ENCODE assay signal across 13 mouse cellular contexts in the genomic region with DNA sequence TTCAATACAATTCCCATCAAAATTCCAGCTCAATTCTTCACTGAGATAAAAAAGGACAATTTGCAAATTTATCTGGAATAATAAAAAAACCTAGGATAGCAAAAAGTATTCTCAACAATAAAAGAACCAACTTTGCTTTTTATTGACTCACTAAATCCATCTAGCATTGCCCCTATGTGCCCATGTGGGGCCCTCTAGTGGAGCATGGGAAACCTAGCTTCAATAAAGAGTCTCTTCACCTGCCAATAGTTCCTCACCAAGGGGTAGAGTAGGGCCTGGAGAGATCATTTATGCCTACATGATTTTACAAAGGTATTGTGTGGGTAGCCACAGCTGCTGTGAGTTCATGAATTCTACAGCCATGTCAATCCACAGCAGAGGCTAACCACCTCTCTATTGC.
A peak's percentile ranks its signal among the peaks of the same experiment; 100 is the strongest.
DNase-seq lines count a peak whose midpoint lies in the region; ATAC-seq and TF ChIP-seq lines count a peak whose summit lies in the region.
"Had no signal": no experiment of that assay in that cellular context is flagged by ENCODE, and none has a peak within 500 bp of the region (broad histone marks: within the 10 kb centered on the region; RNA-seq: fewer than 3 reads in every experiment).

No protein-coding gene starts in this region.

- no peaks in the 10 kb centered on the region for H3K9me3 ChIP-seq in midbrain, postnatal 0 days (ENCODE audit: low read length)
- H3K9me3 ChIP-seq in midbrain, embryonic 15.5 days, result no peaks in the 10 kb centered on the region
- H3K9me3 ChIP-seq: stomach, embryonic 15.5 days had no signal

- TF ChIP-seq CTCF in gastrocnemius, adult 2 months (IDR thresholded peaks at IDR 0.05), result peak; percentile 39
- peak; percentile 45 for TF ChIP-seq CTCF in midbrain, postnatal 0 days (IDR thresholded peaks at IDR 0.05)

- no peak for ATAC-seq in midbrain, postnatal 0 days (ENCODE audit: low FRiP score)
- ATAC-seq in midbrain, embryonic 15.5 days (replicated peaks), result no peak
- no peak for ATAC-seq in erythroid progenitor cell, adult 5-6 weeks (replicated peaks; ENCODE audit: low FRiP score, poor library complexity, severe bottlenecking)

- H3K4me3 ChIP-seq in gastrocnemius, adult 2 months, result no peak overlapping the region
- no peak overlapping the region for H3K4me3 ChIP-seq in midbrain, postnatal 0 days (ENCODE audit: low read depth, low read length)
- no peak overlapping the region for H3K4me3 ChIP-seq in midbrain, embryonic 15.5 days
- H3K4me3 ChIP-seq: stomach, embryonic 15.5 days had no signal

- H3K36me3 ChIP-seq in midbrain, postnatal 0 days (ENCODE audit: insufficient read depth, low read length), result peaks cover 3% of the 10 kb centered on the region; the same call in 1 of the 2 replicates
- H3K36me3 ChIP-seq in midbrain, embryonic 15.5 days (replicated peaks), result no peaks in the 10 kb centered on the region
- H3K36me3 ChIP-seq: stomach, embryonic 15.5 days had no signal

- no peak overlapping the region for H3K4me2 ChIP-seq in midbrain, postnatal 0 days (ENCODE audit: low read depth, low read length, poor library complexity, severe bottlenecking)
- H3K4me2 ChIP-seq in midbrain, embryonic 15.5 days, result no peak overlapping the region
- H3K4me2 ChIP-seq: stomach, embryonic 15.5 days had no signal

- H3K4me1 ChIP-seq in midbrain, postnatal 0 days (ENCODE audit: insufficient read depth, low read length), result no peaks in the 10 kb centered on the region
- 0 out of 2 replicates have a peak, but pooled peaks cover 3% of the 10 kb centered on the region for H3K4me1 ChIP-seq in midbrain, embryonic 15.5 days
- H3K4me1 ChIP-seq: stomach, embryonic 15.5 days had no signal

- no peak for DNase-seq in gastrocnemius, adult 2 months
- DNase-seq in gastrocnemius, adult 8-10 months (ENCODE audit: low spot score in 2 of 2), result no peak
- DNase-seq in midbrain, postnatal 0 days (ENCODE audit: low spot score), result no peak
- DNase-seq in adipocyte (ENCODE audit: low spot score), result peak; percentile 7
- DNase-seq in naive thymus-derived CD4-positive, alpha-beta T cell, adult 2 months (ENCODE audit: low read depth), result peak; percentile 9
- no peak for DNase-seq in spleen, adult 18-20 months
- DNase-seq: adrenal gland, postnatal 25 days; cerebellum, postnatal 10 days; kidney, postnatal 14 days; lung, postnatal 14 days had no signal

- H3K27me3 ChIP-seq in midbrain, postnatal 0 days (ENCODE audit: insufficient read depth, low read length), result no peaks in the 10 kb centered on the region
- no peaks in the 10 kb centered on the region for H3K27me3 ChIP-seq in midbrain, embryonic 15.5 days (replicated peaks)
- H3K27me3 ChIP-seq: stomach, embryonic 15.5 days had no signal

- intact Hi-C loops in gastrocnemius, adult 2 months (cut with DNase I), result no loop called here

- no peak overlapping the region for H3K27ac ChIP-seq in gastrocnemius, adult 2 months
- H3K27ac ChIP-seq in midbrain, postnatal 0 days (ENCODE audit: low read depth, low read length), result no peak overlapping the region
- H3K27ac ChIP-seq in midbrain, embryonic 15.5 days, result no peak overlapping the region
- H3K27ac ChIP-seq: stomach, embryonic 15.5 days had no signal

- no peak overlapping the region for H3K9ac ChIP-seq in midbrain, postnatal 0 days (replicated peaks; ENCODE audit: low read length, poor library complexity, severe bottlenecking)
- H3K9ac ChIP-seq in midbrain, embryonic 15.5 days, result no peak overlapping the region
- H3K9ac ChIP-seq: stomach, embryonic 15.5 days had no signal

Comparison
In these comparisons a context has a peak if more than half of its experiments do, and no peak if none do; other contexts are left out.
1. DNase-seq: peak in adipocyte (single experiment) and naive thymus-derived CD4-positive, alpha-beta T cell, adult 2 months (single experiment); none in gastrocnemius, adult 2 months (single experiment), gastrocnemius, adult 8-10 months (0 of 2), midbrain, postnatal 0 days (single experiment) and spleen, adult 18-20 months (0 of 2).